Mouse (Mus musculus) forebrain, embryonic 13.5 days (tissue): ENCODE results near the gene Cbln3. TPM values are rescaled to one million over a fixed set of nuclear protein-coding genes. Genes with fewer than 3 reads are reported as not detected.

Experiments
- ATAC-seq: fragments of 200-750 bp; cut with Nextera tagmentation; 2 replicates; pipeline ENCODE4 v1.8.0; 2017
- H3K27ac ChIP-seq: fragments of 300-500 bp; sonication (generic); 2 replicates; pipeline ENCODE4 v1.5.1; 2015; ENCODE audit warnings: inconsistent platforms, mild to moderate bottlenecking, moderate library complexity
- H3K27me3 ChIP-seq: fragments of 300-500 bp; sonication (generic); 2 replicates; pipeline ENCODE4 v1.6.1; 2015; ENCODE audit warnings: mild to moderate bottlenecking, inconsistent platforms
- H3K36me3 ChIP-seq: fragments of 300-500 bp; sonication (generic); 2 replicates; pipeline ENCODE4 v1.6.1; 2015; ENCODE audit warnings: mild to moderate bottlenecking, inconsistent platforms; ENCODE audit not compliant: poor library complexity, severe bottlenecking
- H3K4me1 ChIP-seq: fragments of 300-500 bp; sonication (generic); 2 replicates; pipeline ENCODE4 v1.6.1; 2015; ENCODE audit warnings: inconsistent platforms
- H3K4me2 ChIP-seq: fragments of 300-500 bp; sonication (generic); 2 replicates; pipeline ENCODE4 v1.6.1; 2015; ENCODE audit warnings: inconsistent platforms, mild to moderate bottlenecking, moderate library complexity
- H3K4me3 ChIP-seq: fragments of 300-500 bp; sonication (generic); 2 replicates; pipeline ENCODE4 v1.5.1; 2015; ENCODE audit warnings: mild to moderate bottlenecking, inconsistent platforms
- H3K9ac ChIP-seq: fragments of 300-500 bp; sonication (generic); 2 replicates; pipeline ENCODE4 v1.6.1; 2015; ENCODE audit warnings: mild to moderate bottlenecking, inconsistent platforms
- H3K9me3 ChIP-seq: fragments of 300-500 bp; sonication (generic); replicated peaks from 2 replicates; pipeline ENCODE4 v1.6.1; 2016; ENCODE audit warnings: inconsistent platforms
- WGBS: fragments of 180-500 bp; shearing (Covaris S2); methylation state at CpG from one replicate; pipeline ENCODE4 v1.1.7; 2015; 5-methylcytosine and 5-hydroxymethylcytosine counted together
- polyA plus RNA-seq: library from polyadenylated mRNA; unstranded; fragments of >200 nt; fragmentation: Nextera tagmentation; extraction: Ambion mirVana; gene quantifications from 2 replicates; pipeline ENCODE4 v1.2.1, GENCODE M21; 2015

The Cbln3 gene
- polyA plus RNA-seq, 1 experiment from 2014 or later, result 0.08 TPM

- peak overlapping the region; percentile 30; the same call in 1 of the 2 replicates for H3K9ac ChIP-seq
- peak overlapping the region; percentile 18 for H3K4me2 ChIP-seq
- ATAC-seq, result no peak
- H3K27me3 ChIP-seq, result no peaks in the 10 kb centered on the region
- no peaks in the 10 kb centered on the region for H3K9me3 ChIP-seq
- H3K36me3 ChIP-seq, result 0 out of 2 replicates have a peak, but pooled peaks cover 13% of the 10 kb centered on the region
- peaks cover 72% of the 10 kb centered on the region for H3K4me1 ChIP-seq
- no peak overlapping the region for H3K4me3 ChIP-seq
- WGBS, result 77% methylated on average over 4 of the region's 4 CpGs
- H3K27ac ChIP-seq, result no peak overlapping the region
These were observed 26.6 kb downstream of the Cbln3 start for GRCm38 (mm10) chr14:55857588-55857987.

- Histone ChIP-seq H3K9me3 (no peaks in the 10 kb centered on the region), H3K4me2 (peak overlapping the region; percentile 90), H3K27me3 (no peaks in the 10 kb centered on the region), H3K27ac (peak overlapping the region; percentile 89), H3K9ac (peak overlapping the region; percentile 85), H3K36me3 (0 out of 2 replicates have a peak, but pooled peaks cover 13% of the 10 kb centered on the region), H3K4me1 (peaks cover 66% of the 10 kb centered on the region), H3K4me3 (peak overlapping the region; percentile 71)
- WGBS, result 4% methylated on average over 4 of the region's 4 CpGs
- ATAC-seq, result peak; percentile 22
These were observed 29.1 kb downstream of the Cbln3 start for GRCm38 (mm10) chr14:55855101-55855561.

- H3K9me3 ChIP-seq, result no peaks in the 10 kb centered on the region
- peak overlapping the region; percentile 71 for H3K4me3 ChIP-seq
- H3K9ac ChIP-seq, result peak overlapping the region; percentile 85
- H3K4me1 ChIP-seq, result peaks cover 63% of the 10 kb centered on the region
- WGBS, result 3% methylated on average over 9 of the region's 9 CpGs
- H3K4me2 ChIP-seq, result peak overlapping the region; percentile 90
- H3K36me3 ChIP-seq, result 0 out of 2 replicates have a peak, but pooled peaks cover 13% of the 10 kb centered on the region
- ATAC-seq, result peak; percentile 36
- H3K27me3 ChIP-seq, result no peaks in the 10 kb centered on the region
- H3K27ac ChIP-seq, result peak overlapping the region; percentile 89
These were observed 29.6 kb downstream of the Cbln3 start for GRCm38 (mm10) chr14:55854406-55855100.

GRCm38 (mm10) chr14:55853621-55854285 lies 30.4 kb downstream of the Cbln3 start, which contains the start of gene Nynrin:
Nynrin (plus strand) TSS chr14:55854010.
- no peaks in the 10 kb centered on the region for H3K27me3 ChIP-seq
- H3K36me3 ChIP-seq, result 0 out of 2 replicates have a peak, but pooled peaks cover 8% of the 10 kb centered on the region
- WGBS, result under 1% methylated on average over 28 of the region's 33 CpGs
- H3K4me1 ChIP-seq, result peaks cover 57% of the 10 kb centered on the region
- H3K9ac ChIP-seq, result peak within 1 kb of the TSS; percentile 85
- H3K4me3 ChIP-seq, result peak within 1 kb of the TSS; percentile 71
- H3K9me3 ChIP-seq, result no peaks in the 10 kb centered on the region
- peak within 1 kb of the TSS; percentile 89 for H3K27ac ChIP-seq
- peak within 1 kb of the TSS; percentile 90 for H3K4me2 ChIP-seq
- ATAC-seq, result peak; percentile 85

GRCm38 (mm10) chr14:55852646-55853551 lies 31.3 kb downstream of the Cbln3 start:
- H3K36me3 ChIP-seq, result 0 out of 2 replicates have a peak, but pooled peaks cover under 1% of the 10 kb centered on the region
- H3K4me3 ChIP-seq, result peak overlapping the region; percentile 71
- H3K4me2 ChIP-seq, result peak overlapping the region; percentile 90
- no peaks in the 10 kb centered on the region for H3K9me3 ChIP-seq
- ATAC-seq, result peak; percentile 76
- peaks cover 51% of the 10 kb centered on the region for H3K4me1 ChIP-seq
- no peaks in the 10 kb centered on the region for H3K27me3 ChIP-seq
- peak overlapping the region; percentile 89 for H3K27ac ChIP-seq
- H3K9ac ChIP-seq, result peak overlapping the region; percentile 85; the same call in 1 of the 2 replicates
- WGBS, result 2% methylated on average over 11 of the region's 11 CpGs

GRCm38 (mm10) chr14:55850885-55851284 lies 33.3 kb downstream of the Cbln3 start:
- Histone ChIP-seq H3K4me1 (peaks cover 32% of the 10 kb centered on the region), H3K9me3 (no peaks in the 10 kb centered on the region), H3K27me3 (no peaks in the 10 kb centered on the region), H3K4me2 (no peak overlapping the region), H3K4me3 (no peak overlapping the region), H3K36me3 (no peaks in the 10 kb centered on the region), H3K9ac (no peak overlapping the region), H3K27ac (no peak overlapping the region)
- WGBS, result 70% methylated on average over 6 of the region's 6 CpGs
- no peak for ATAC-seq

- Histone ChIP-seq H3K4me1 (no peaks in the 10 kb centered on the region), H3K4me3 (no peak overlapping the region), H3K9me3 (no peaks in the 10 kb centered on the region), H3K9ac (no peak overlapping the region), H3K36me3 (no peaks in the 10 kb centered on the region), H3K27me3 (no peaks in the 10 kb centered on the region), H3K4me2 (no peak overlapping the region), H3K27ac (no peak overlapping the region)
- WGBS, result 82% methylated on average over 9 of the region's 9 CpGs
- no peak for ATAC-seq
These were observed 38.5 kb downstream of the Cbln3 start for GRCm38 (mm10) chr14:55845506-55846294.

- no peak overlapping the region for H3K27ac ChIP-seq
- no peaks in the 10 kb centered on the region for H3K9me3 ChIP-seq
- H3K4me2 ChIP-seq, result no peak overlapping the region
- no peaks in the 10 kb centered on the region for H3K36me3 ChIP-seq
- 77% methylated on average over 4 of the region's 4 CpGs for WGBS
- H3K9ac ChIP-seq, result no peak overlapping the region
- no peak for ATAC-seq
- H3K4me1 ChIP-seq, result no peaks in the 10 kb centered on the region
- H3K4me3 ChIP-seq, result no peak overlapping the region
- H3K27me3 ChIP-seq, result no peaks in the 10 kb centered on the region
These were observed 41.4 kb downstream of the Cbln3 start for GRCm38 (mm10) chr14:55842794-55843193.

GRCm38 (mm10) chr14:55840853-55841366 lies 43.3 kb downstream of the Cbln3 start:
- H3K9ac ChIP-seq, result no peak overlapping the region
- no peaks in the 10 kb centered on the region for H3K27me3 ChIP-seq
- H3K36me3 ChIP-seq, result no peaks in the 10 kb centered on the region
- no peak for ATAC-seq
- WGBS, result 65% methylated on average over 4 of the region's 4 CpGs
- H3K4me3 ChIP-seq, result no peak overlapping the region
- no peaks in the 10 kb centered on the region for H3K4me1 ChIP-seq
- no peaks in the 10 kb centered on the region for H3K9me3 ChIP-seq
- H3K27ac ChIP-seq, result no peak overlapping the region
- H3K4me2 ChIP-seq, result no peak overlapping the region

- 89% methylated on average over 4 of the region's 4 CpGs for WGBS
- Histone ChIP-seq H3K4me3 (no peak overlapping the region), H3K36me3 (no peaks in the 10 kb centered on the region), H3K9me3 (no peaks in the 10 kb centered on the region), H3K4me2 (no peak overlapping the region), H3K4me1 (no peaks in the 10 kb centered on the region), H3K27ac (no peak overlapping the region), H3K27me3 (no peaks in the 10 kb centered on the region), H3K9ac (no peak overlapping the region)
- ATAC-seq, result no peak
These were observed 45.5 kb downstream of the Cbln3 start for GRCm38 (mm10) chr14:55838740-55839139.

GRCm38 (mm10) chr14:55838312-55838711 lies 45.9 kb downstream of the Cbln3 start:
- no peak overlapping the region for H3K27ac ChIP-seq
- no peak for ATAC-seq
- no peaks in the 10 kb centered on the region for H3K36me3 ChIP-seq
- H3K4me3 ChIP-seq, result no peak overlapping the region
- no peaks in the 10 kb centered on the region for H3K4me1 ChIP-seq
- 83% methylated on average over 5 of the region's 5 CpGs for WGBS
- no peaks in the 10 kb centered on the region for H3K27me3 ChIP-seq
- no peak overlapping the region for H3K9ac ChIP-seq
- H3K4me2 ChIP-seq, result no peak overlapping the region
- H3K9me3 ChIP-seq, result no peaks in the 10 kb centered on the region
